In genomic region chr12:24918575-24919262, GRCm38 (mm10) we compare ENCODE assay signal across 18 mouse cellular contexts. TPM values are rescaled to one million over a fixed set of nuclear protein-coding genes. Genes with fewer than 3 reads are reported as not detected.
DNase-seq lines count a peak whose midpoint lies in the region; ATAC-seq and TF ChIP-seq lines count a peak whose summit lies in the region.
"Had no signal": no experiment of that assay in that cellular context is flagged by ENCODE, and none has a peak within 500 bp of the region (broad histone marks: within the 10 kb centered on the region; RNA-seq: fewer than 3 reads in every experiment).

No protein-coding gene starts in this region.

- H3K4me3 ChIP-seq in hindbrain, embryonic 12.5 days = no peak overlapping the region
- no peak overlapping the region for H3K4me3 ChIP-seq in hindbrain, embryonic 11.5 days (ENCODE audit: low read depth, low read length)
- H3K4me3 ChIP-seq in midbrain, embryonic 12.5 days = no peak overlapping the region
- H3K4me3 ChIP-seq in midbrain, embryonic 10.5 days = no peak overlapping the region
- no peak overlapping the region for H3K4me3 ChIP-seq in hindbrain, embryonic 15.5 days
- H3K4me3 ChIP-seq in midbrain, postnatal 0 days (ENCODE audit: low read depth, low read length) = no peak overlapping the region
- H3K4me3 ChIP-seq: embryonic facial prominence, embryonic 13.5 days; heart, adult 2 months; limb, embryonic 13.5 days; liver, embryonic 13.5 days had no signal

- H3K4me1 ChIP-seq in hindbrain, embryonic 12.5 days = peaks cover 8% of the 10 kb centered on the region; the same call in 1 of the 2 replicates
- no peaks in the 10 kb centered on the region for H3K4me1 ChIP-seq in hindbrain, embryonic 11.5 days (replicated peaks; ENCODE audit: control insufficient read depth, insufficient read depth, low read length)
- H3K4me1 ChIP-seq in midbrain, embryonic 12.5 days = peaks cover 3% of the 10 kb centered on the region; the same call in 1 of the 2 replicates
- peaks cover 9% of the 10 kb centered on the region; the same call in 1 of the 2 replicates for H3K4me1 ChIP-seq in midbrain, embryonic 10.5 days
- no peaks in the 10 kb centered on the region for H3K4me1 ChIP-seq in hindbrain, embryonic 15.5 days (replicated peaks)
- no peaks in the 10 kb centered on the region for H3K4me1 ChIP-seq in midbrain, postnatal 0 days (ENCODE audit: insufficient read depth, low read length)
- H3K4me1 ChIP-seq: embryonic facial prominence, embryonic 13.5 days had no signal

- TF ChIP-seq CTCF in midbrain, postnatal 0 days (IDR thresholded peaks at IDR 0.05) = no peak

- 73% methylated on average over 12 of the region's 12 CpGs for whole genome bisulfite sequencing in hindbrain, embryonic 12.5 days
- WGBS in hindbrain, embryonic 11.5 days = 79% methylated on average over 12 of the region's 12 CpGs
- 66% methylated on average over 12 of the region's 12 CpGs for WGBS in midbrain, embryonic 12.5 days
- WGBS in midbrain, embryonic 10.5 days = 82% methylated on average over 12 of the region's 12 CpGs
- 67% methylated on average over 12 of the region's 12 CpGs for WGBS in hindbrain, embryonic 15.5 days
- 46% methylated on average over 12 of the region's 12 CpGs for WGBS in midbrain, postnatal 0 days

- peaks cover 7% of the 10 kb centered on the region; the same call in 1 of the 2 replicates for H3K36me3 ChIP-seq in hindbrain, embryonic 12.5 days
- 0 out of 2 replicates have a peak, but pooled peaks cover 2% of the 10 kb centered on the region for H3K36me3 ChIP-seq in hindbrain, embryonic 11.5 days (ENCODE audit: control insufficient read depth, insufficient read depth, low read length)
- peaks cover 19% of the 10 kb centered on the region for H3K36me3 ChIP-seq in midbrain, embryonic 12.5 days
- peaks cover 39% of the 10 kb centered on the region for H3K36me3 ChIP-seq in midbrain, embryonic 10.5 days
- peaks cover 11% of the 10 kb centered on the region for H3K36me3 ChIP-seq in hindbrain, embryonic 15.5 days
- H3K36me3 ChIP-seq in midbrain, postnatal 0 days (ENCODE audit: insufficient read depth, low read length) = peaks cover 6% of the 10 kb centered on the region; the same call in 1 of the 2 replicates
- H3K36me3 ChIP-seq: liver, embryonic 13.5 days had no signal

- no peak for DNase-seq in hindbrain, embryonic 11.5 days (ENCODE audit: low spot score)
- DNase-seq in midbrain, embryonic 10.5 days (ENCODE audit: low spot score) = no peak
- peak; percentile 21 for DNase-seq in midbrain, postnatal 0 days (ENCODE audit: low spot score)
- no peak for DNase-seq in c-Kit-positive CD71-positive TER-119-positive erythroid progenitor cells, embryonic 14.5 days (ENCODE audit: low spot score)
- DNase-seq: adrenal gland, adult 8-10 months; cerebellum, postnatal 10 days; gastrocnemius, postnatal 10 days; kidney, adult 2 months; liver, embryonic 13.5 days; lung, embryonic 14.5 days; lung, postnatal 36 days; thymus, postnatal 25 days had no signal

- H3K9me3 ChIP-seq in hindbrain, embryonic 12.5 days (replicated peaks) = no peaks in the 10 kb centered on the region
- no peaks in the 10 kb centered on the region for H3K9me3 ChIP-seq in hindbrain, embryonic 11.5 days (ENCODE audit: control insufficient read depth, low read length)
- H3K9me3 ChIP-seq in midbrain, embryonic 12.5 days = no peaks in the 10 kb centered on the region
- H3K9me3 ChIP-seq in midbrain, embryonic 10.5 days (replicated peaks) = no peaks in the 10 kb centered on the region
- no peaks in the 10 kb centered on the region for H3K9me3 ChIP-seq in hindbrain, embryonic 15.5 days
- H3K9me3 ChIP-seq in midbrain, postnatal 0 days (ENCODE audit: low read length) = no peaks in the 10 kb centered on the region
- H3K9me3 ChIP-seq: embryonic facial prominence, embryonic 13.5 days; limb, embryonic 13.5 days; liver, embryonic 13.5 days had no signal

- H3K4me2 ChIP-seq in hindbrain, embryonic 12.5 days (replicated peaks) = no peak overlapping the region
- no peak overlapping the region for H3K4me2 ChIP-seq in hindbrain, embryonic 11.5 days (replicated peaks; ENCODE audit: low read depth, low read length)
- no peak overlapping the region for H3K4me2 ChIP-seq in midbrain, embryonic 12.5 days (replicated peaks)
- H3K4me2 ChIP-seq in hindbrain, embryonic 15.5 days = no peak overlapping the region
- no peak overlapping the region for H3K4me2 ChIP-seq in midbrain, postnatal 0 days (ENCODE audit: low read depth, low read length, poor library complexity, severe bottlenecking)
- H3K4me2 ChIP-seq: embryonic facial prominence, embryonic 13.5 days; limb, embryonic 13.5 days; liver, embryonic 13.5 days; lung, embryonic 14.5 days had no signal

- ATAC-seq in hindbrain, embryonic 12.5 days (ENCODE audit: low FRiP score) = 0 out of 2 replicates have a peak, but pooled peaks have one; percentile 39
- ATAC-seq in hindbrain, embryonic 11.5 days (ENCODE audit: low FRiP score) = no peak
- peak; percentile 30; the same call in 1 of the 2 replicates for ATAC-seq in midbrain, embryonic 12.5 days (ENCODE audit: low FRiP score, low read depth)
- peak; percentile 61 for ATAC-seq in hindbrain, embryonic 15.5 days (ENCODE audit: low FRiP score, low read depth)
- ATAC-seq in midbrain, postnatal 0 days (ENCODE audit: low FRiP score) = no peak; the same call in 1 of the 2 replicates

- no peak overlapping the region for H3K27ac ChIP-seq in hindbrain, embryonic 12.5 days
- H3K27ac ChIP-seq in hindbrain, embryonic 11.5 days (ENCODE audit: low read depth, low read length) = no peak overlapping the region
- peak overlapping the region; percentile 35; the same call in 1 of the 2 replicates for H3K27ac ChIP-seq in midbrain, embryonic 12.5 days (replicated peaks)
- no peak overlapping the region for H3K27ac ChIP-seq in midbrain, embryonic 10.5 days (replicated peaks)
- no peak overlapping the region for H3K27ac ChIP-seq in hindbrain, embryonic 15.5 days (replicated peaks)
- no peak overlapping the region for H3K27ac ChIP-seq in midbrain, postnatal 0 days (ENCODE audit: low read depth, low read length)
- H3K27ac ChIP-seq: embryonic facial prominence, embryonic 13.5 days; heart, adult 2 months; limb, embryonic 13.5 days; liver, embryonic 13.5 days had no signal

- no peak overlapping the region for H3K9ac ChIP-seq in hindbrain, embryonic 12.5 days
- H3K9ac ChIP-seq in hindbrain, embryonic 11.5 days (ENCODE audit: low read depth, low read length) = no peak overlapping the region
- no peak overlapping the region for H3K9ac ChIP-seq in midbrain, embryonic 12.5 days (replicated peaks)
- H3K9ac ChIP-seq in hindbrain, embryonic 15.5 days = no peak overlapping the region
- no peak overlapping the region for H3K9ac ChIP-seq in midbrain, postnatal 0 days (replicated peaks; ENCODE audit: low read length, poor library complexity, severe bottlenecking)
- H3K9ac ChIP-seq: embryonic facial prominence, embryonic 13.5 days; limb, embryonic 13.5 days; liver, embryonic 13.5 days; lung, embryonic 14.5 days had no signal

- no peaks in the 10 kb centered on the region for H3K27me3 ChIP-seq in hindbrain, embryonic 12.5 days
- no peaks in the 10 kb centered on the region for H3K27me3 ChIP-seq in hindbrain, embryonic 11.5 days (ENCODE audit: control insufficient read depth, insufficient read depth, low read length)
- H3K27me3 ChIP-seq in midbrain, embryonic 12.5 days = no peaks in the 10 kb centered on the region
- no peaks in the 10 kb centered on the region for H3K27me3 ChIP-seq in midbrain, embryonic 10.5 days (ENCODE audit: low read depth, poor library complexity, severe bottlenecking)
- no peaks in the 10 kb centered on the region for H3K27me3 ChIP-seq in hindbrain, embryonic 15.5 days
- no peaks in the 10 kb centered on the region for H3K27me3 ChIP-seq in midbrain, postnatal 0 days (ENCODE audit: insufficient read depth, low read length)
- H3K27me3 ChIP-seq: embryonic facial prominence, embryonic 13.5 days; limb, embryonic 13.5 days; liver, embryonic 13.5 days had no signal

RNA-seq across cellular contexts. Expression of gene Kidins220, which starts 56.0 kb away (rescaled TPM):
- polyA plus RNA-seq in hindbrain, embryonic 12.5 days (2016; fragmentation: Nextera tagmentation; extraction: Ambion mirVana) = 103 and 106 TPM in 2 replicates
- polyA plus RNA-seq in hindbrain, embryonic 11.5 days (2014; fragmentation: Nextera tagmentation; extraction: Ambion mirVana) = 65.9 and 69.2 TPM in 2 replicates
- 89.0 and 100 TPM in 2 replicates for polyA plus RNA-seq in midbrain, embryonic 12.5 days (2016; fragmentation: Nextera tagmentation; extraction: Ambion mirVana)
- 22.9 and 39.4 TPM in 2 replicates for polyA plus RNA-seq in midbrain, embryonic 10.5 days (2016; fragmentation: Nextera tagmentation; extraction: Ambion mirVana)
- 127 and 140 TPM in 2 replicates for polyA plus RNA-seq in hindbrain, embryonic 15.5 days (2015; fragmentation: Nextera tagmentation; extraction: Ambion mirVana)
- 295 and 357 TPM in 2 replicates for total RNA-seq in midbrain, postnatal 0 days (2014; rRNA removed)
- polyA plus RNA-seq in midbrain, postnatal 0 days (2015; fragmentation: Nextera tagmentation; extraction: Ambion mirVana) = 98.2 and 104 TPM in 2 replicates

Comparison
In these comparisons a context has a peak if more than half of its experiments do, and no peak if none do; other contexts are left out.
1. ATAC-seq: peak in hindbrain, embryonic 12.5 days (single experiment), midbrain, embryonic 12.5 days (single experiment) and hindbrain, embryonic 15.5 days (single experiment); none in hindbrain, embryonic 11.5 days (single experiment) and midbrain, postnatal 0 days (single experiment).